Mouse (Mus musculus): Measurements from ENCODE around the gene Sdsl.

Sdsl gene

GRCm38 (mm10) chr5:120472770-120473169 is at the start of gene Sdsl:
Gene Sdsl, minus strand, starts transcription at chr5:120472810.
- in situ Hi-C loops (cut with MboI; ENCODE audit: unreplicated experiment in 2 of 2) = no loop called here

- in situ Hi-C loops (cut with MboI; ENCODE audit: unreplicated experiment in 2 of 2) = no loop called here
Measured at GRCm38 (mm10) chr5:120517552-120517951, 44.9 kb upstream of the Sdsl start.

- in situ Hi-C loops (cut with MboI; ENCODE audit: unreplicated experiment in 2 of 2) = no loop called here
Measured at GRCm38 (mm10) chr5:120516221-120516984, 43.8 kb upstream of the Sdsl start.

GRCm38 (mm10) chr5:120515451-120515850 is 42.8 kb upstream of the Sdsl start:
- in situ Hi-C loops (cut with MboI; ENCODE audit: unreplicated experiment in 2 of 2) = no loop called here

GRCm38 (mm10) chr5:120514754-120515153 is 42.1 kb upstream of the Sdsl start:
- in situ Hi-C loops (cut with MboI; ENCODE audit: unreplicated experiment in 2 of 2) = no loop called here

- in situ Hi-C loops (cut with MboI; ENCODE audit: unreplicated experiment in 2 of 2) = no loop called here
Measured at GRCm38 (mm10) chr5:120514031-120514677, 41.5 kb upstream of the Sdsl start.

GRCm38 (mm10) chr5:120512911-120513555 is 40.4 kb upstream of the Sdsl start:
- in situ Hi-C loops (cut with MboI; ENCODE audit: unreplicated experiment in 2 of 2) = no loop called here

GRCm38 (mm10) chr5:120511643-120512220 is 39.1 kb upstream of the Sdsl start:
- in situ Hi-C loops (cut with MboI; ENCODE audit: unreplicated experiment in 2 of 2) = no loop called here

GRCm38 (mm10) chr5:120510982-120511642 is 38.5 kb upstream of the Sdsl start, which contains the start of gene Slc8b1:
Gene Slc8b1, plus strand, starts transcription at chr5:120511168.
- in situ Hi-C loops (cut with MboI; ENCODE audit: unreplicated experiment in 2 of 2) = no loop called here

GRCm38 (mm10) chr5:120507311-120507710 is 34.7 kb upstream of the Sdsl start:
- in situ Hi-C loops (cut with MboI; ENCODE audit: unreplicated experiment in 2 of 2) = loop anchor here (10.0 kb wide), 2 partner anchors 97 to 167 kb away; no protein-coding TSS in a partner anchor

- in situ Hi-C loops (cut with MboI; ENCODE audit: unreplicated experiment in 2 of 2) = loop anchor here (10.0 kb wide), 2 partner anchors 98 to 168 kb away; no protein-coding TSS in a partner anchor
Measured at GRCm38 (mm10) chr5:120506490-120506889, 33.9 kb upstream of the Sdsl start.

GRCm38 (mm10) chr5:120505781-120506180 is 33.2 kb upstream of the Sdsl start:
- in situ Hi-C loops (cut with MboI; ENCODE audit: unreplicated experiment in 2 of 2) = loop anchor here (10.0 kb wide), 2 partner anchors 99 to 169 kb away; no protein-coding TSS in a partner anchor

- in situ Hi-C loops (cut with MboI; ENCODE audit: unreplicated experiment in 2 of 2) = loop anchor here (10.0 kb wide), 2 partner anchors 99 to 169 kb away; no protein-coding TSS in a partner anchor
Measured at GRCm38 (mm10) chr5:120505368-120505767, 32.8 kb upstream of the Sdsl start.

GRCm38 (mm10) chr5:120503144-120503795 is 30.7 kb upstream of the Sdsl start, which contains the start of gene Plbd2:
Gene Plbd2, minus strand, starts transcription at chr5:120503625.
- in situ Hi-C loops (cut with MboI; ENCODE audit: unreplicated experiment in 2 of 2) = loop anchor here (5.0 to 10.0 kb wide), 3 partner anchors 102 to 172 kb away; no protein-coding TSS in a partner anchor

- in situ Hi-C loops (cut with MboI; ENCODE audit: unreplicated experiment in 2 of 2) = loop anchor here (5.0 to 10.0 kb wide), 3 partner anchors 102 to 172 kb away; no protein-coding TSS in a partner anchor
Measured at GRCm38 (mm10) chr5:120502675-120503143, 30.1 kb upstream of the Sdsl start.

GRCm38 (mm10) chr5:120502147-120502621 is 29.6 kb upstream of the Sdsl start:
- in situ Hi-C loops (cut with MboI; ENCODE audit: unreplicated experiment in 2 of 2) = loop anchor here (5.0 to 10.0 kb wide), 3 partner anchors 103 to 173 kb away; no protein-coding TSS in a partner anchor

GRCm38 (mm10) chr5:120500609-120501008 is 28.0 kb upstream of the Sdsl start:
- in situ Hi-C loops (cut with MboI; ENCODE audit: unreplicated experiment in 2 of 2) = loop anchor here (5.0 to 10.0 kb wide), 3 partner anchors 104 to 174 kb away; no protein-coding TSS in a partner anchor

- in situ Hi-C loops (cut with MboI; ENCODE audit: unreplicated experiment in 2 of 2) = loop anchor here in 1 of 2 experiments (25.0 kb wide), 1 partner anchor 238 kb away; the partner anchor contains the start of gene Oas2
Measured at GRCm38 (mm10) chr5:120499202-120499601, 26.6 kb upstream of the Sdsl start.

- in situ Hi-C loops (cut with MboI; ENCODE audit: unreplicated experiment in 2 of 2) = loop anchor here in 1 of 2 experiments (25.0 kb wide), 1 partner anchor 240 kb away; the partner anchor contains the start of gene Oas2
Measured at GRCm38 (mm10) chr5:120497071-120497470, 24.5 kb upstream of the Sdsl start.

All from v-Abl transformed pro-B cells (cell line).